Mouse (Mus musculus) embryonic facial prominence, embryonic 13.5 days (tissue): ENCODE data around the gene Plxna3. TPM values are rescaled to one million over a fixed set of nuclear protein-coding genes. Genes with fewer than 3 reads are reported as not detected.

Experiments
- ATAC-seq: fragments of 200-750 bp; cut with Nextera tagmentation; 2 replicates; pipeline ENCODE4 v1.8.0; 2017; ENCODE audit warnings: low read depth; ENCODE audit not compliant: insufficient number of reproducible peaks, insufficient read depth, low FRiP score, low TSS enrichment
- H3K27ac ChIP-seq: fragments of 300-500 bp; sonication (generic); 2 replicates; pipeline ENCODE4 v1.5.1; 2015; ENCODE audit warnings: moderate library complexity, mild to moderate bottlenecking, inconsistent platforms
- H3K27me3 ChIP-seq: fragments of 300-500 bp; sonication (generic); 2 replicates; pipeline ENCODE4 v1.6.1; 2015; ENCODE audit warnings: mild to moderate bottlenecking, inconsistent platforms
- H3K36me3 ChIP-seq: fragments of 300-500 bp; sonication (generic); 2 replicates; pipeline ENCODE4 v1.6.1; 2015; ENCODE audit warnings: mild to moderate bottlenecking, inconsistent platforms
- H3K4me1 ChIP-seq: fragments of 300-500 bp; sonication (generic); 2 replicates; pipeline ENCODE4 v1.6.1; 2015; ENCODE audit warnings: inconsistent platforms
- H3K4me2 ChIP-seq: fragments of 300-500 bp; sonication (generic); 2 replicates; pipeline ENCODE4 v1.6.1; 2015; ENCODE audit warnings: moderate library complexity, mild to moderate bottlenecking, inconsistent platforms
- H3K4me3 ChIP-seq: fragments of 300-500 bp; sonication (generic); 2 replicates; pipeline ENCODE4 v1.5.1; 2015; ENCODE audit warnings: mild to moderate bottlenecking, inconsistent platforms
- H3K9ac ChIP-seq: fragments of 300-500 bp; sonication (generic); 2 replicates; pipeline ENCODE4 v1.6.1; 2015; ENCODE audit warnings: mild to moderate bottlenecking, inconsistent platforms
- H3K9me3 ChIP-seq: fragments of 300-500 bp; sonication (generic); 2 replicates; pipeline ENCODE4 v1.6.1; 2016; ENCODE audit warnings: inconsistent platforms
- WGBS: fragments of 180-500 bp; shearing (Covaris S2); methylation state at CpG from one replicate; pipeline ENCODE4 v1.1.7; 2015; ENCODE audit warnings: mixed read lengths; 5-methylcytosine and 5-hydroxymethylcytosine counted together
- microRNA-seq: library from miRNA; unstranded; fragments of <30 nt; microRNA quantifications from one replicate; pipeline ENCODE4, GENCODE M21; 2016
- polyA plus RNA-seq: library from polyadenylated mRNA; unstranded; fragments of >200 nt; fragmentation: Nextera tagmentation; extraction: Ambion mirVana; gene quantifications from 2 replicates; pipeline ENCODE4 v1.2.1, GENCODE M21; 2015

Plxna3 gene
- polyA plus RNA-seq, 1 experiment from 2014 or later = 25.1 TPM

DNA sequence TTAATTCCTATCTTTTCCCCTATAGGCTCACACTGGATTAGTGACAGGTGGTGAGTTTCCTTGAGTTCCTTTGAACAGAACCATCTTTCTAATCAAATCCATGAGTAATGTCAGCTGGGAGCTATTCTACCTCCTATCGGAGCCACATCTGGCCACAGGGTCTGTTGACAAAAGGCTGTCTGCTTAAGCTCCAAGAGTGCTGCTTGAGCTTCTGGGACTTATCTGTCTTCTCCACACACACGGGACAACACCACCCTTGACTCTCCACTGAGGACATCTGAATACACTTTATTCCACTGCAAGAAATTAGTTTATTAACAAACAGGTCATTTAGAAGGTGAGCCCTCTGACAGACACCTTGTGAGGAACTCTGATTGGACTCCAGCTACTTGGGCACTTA lies 55.6 kb downstream of the Plxna3 start:
- H3K9ac ChIP-seq = no peak overlapping the region
- no peak overlapping the region for H3K4me3 ChIP-seq
- no peak overlapping the region for H3K4me2 ChIP-seq
- ATAC-seq = no peak
- no peaks in the 10 kb centered on the region for H3K9me3 ChIP-seq
- WGBS = 56% methylated on average over 2 of the region's 2 CpGs
- no peaks in the 10 kb centered on the region for H3K27me3 ChIP-seq
- peaks cover 29% of the 10 kb centered on the region for H3K36me3 ChIP-seq
- no peak overlapping the region for H3K27ac ChIP-seq
- H3K4me1 ChIP-seq = no peaks in the 10 kb centered on the region

DNA sequence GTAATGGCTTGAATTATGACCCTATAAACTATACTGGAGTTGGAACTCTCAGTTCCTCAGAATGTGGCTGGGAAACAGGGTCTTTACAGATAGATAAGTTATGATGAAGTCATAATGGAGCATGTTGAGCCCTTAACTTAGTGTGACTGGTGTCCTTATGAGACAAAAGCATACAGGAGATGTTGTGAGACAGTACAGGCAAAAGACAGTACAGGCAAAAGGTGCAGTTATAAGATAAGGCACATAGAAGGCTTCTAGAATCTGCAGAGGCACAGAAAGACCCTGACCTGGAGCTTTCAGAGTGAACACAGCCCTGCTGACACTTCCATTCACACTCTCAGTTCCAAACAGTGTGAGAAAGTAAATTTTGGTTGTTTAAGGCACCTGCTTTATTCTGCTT lies 59.3 kb downstream of the Plxna3 start:
- no peak overlapping the region for H3K27ac ChIP-seq
- no peak overlapping the region for H3K4me2 ChIP-seq
- H3K4me1 ChIP-seq = 0 out of 2 replicates have a peak, but pooled peaks cover 4% of the 10 kb centered on the region
- ATAC-seq = no peak
- H3K4me3 ChIP-seq = no peak overlapping the region
- peaks cover 29% of the 10 kb centered on the region for H3K36me3 ChIP-seq
- no peak overlapping the region for H3K9ac ChIP-seq
- no peaks in the 10 kb centered on the region for H3K9me3 ChIP-seq
- H3K27me3 ChIP-seq = no peaks in the 10 kb centered on the region

DNA sequence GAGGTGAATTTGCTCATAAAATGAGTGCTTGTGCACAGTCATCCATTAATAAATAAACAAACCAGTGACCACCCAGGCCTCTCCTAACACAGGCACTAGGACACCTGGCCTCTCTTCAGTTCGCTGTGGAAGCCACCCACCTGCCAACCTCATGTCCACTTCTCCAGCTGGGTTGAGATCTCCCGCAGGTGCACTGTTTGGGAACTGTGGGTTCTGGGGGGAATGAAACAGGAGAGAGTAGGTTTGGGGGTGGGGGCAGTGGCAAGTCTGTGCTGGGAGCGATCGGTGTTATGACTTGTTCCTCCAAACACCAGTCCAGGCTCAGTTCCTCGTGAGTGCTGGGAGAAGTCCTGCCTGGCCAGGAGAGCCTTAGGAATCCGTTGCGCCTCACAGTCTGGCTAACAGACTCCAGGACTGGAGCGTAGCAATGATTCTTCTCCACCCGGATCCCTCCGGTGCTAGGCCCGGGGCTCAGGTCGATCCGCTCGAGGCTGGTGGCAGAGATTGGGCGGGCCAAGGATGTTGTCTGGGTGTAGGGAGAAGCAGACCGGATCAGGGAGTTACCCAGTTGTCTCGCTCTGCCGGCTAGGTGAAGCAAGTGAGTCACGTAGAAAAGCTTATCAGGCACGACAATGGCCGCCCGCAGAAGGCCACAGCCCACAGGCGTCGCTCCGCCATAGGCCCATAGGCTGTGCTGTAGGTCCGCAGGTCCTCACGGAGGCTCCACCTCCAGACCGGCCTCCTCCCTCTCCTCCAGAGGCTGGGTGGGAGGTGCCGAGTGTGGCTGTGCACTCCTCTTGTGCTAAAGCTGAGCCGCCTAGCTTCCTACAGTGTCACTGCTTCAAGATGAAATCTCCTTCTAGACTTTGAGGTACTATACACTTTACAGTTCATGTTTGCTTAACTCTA lies 63.9 kb downstream of the Plxna3 start, which contains the start of the genes Fam3a and Ikbkg:
Gene Fam3a (minus strand): TSS at position 738 of the 909 bp plus-strand sequence.
Gene Ikbkg (plus strand): TSS at position 756 of the 909 bp plus-strand sequence.
- peak within 1 kb of the TSS; percentile 86 for H3K27ac ChIP-seq
- no peaks in the 10 kb centered on the region for H3K27me3 ChIP-seq
- H3K9ac ChIP-seq = peak within 1 kb of the TSS; percentile 83
- H3K4me3 ChIP-seq = peak within 1 kb of the TSS; percentile 54
- H3K4me2 ChIP-seq = peak within 1 kb of the TSS; percentile 64
- peak; percentile 97 for ATAC-seq
- WGBS = 18% methylated on average over 30 of the region's 30 CpGs
- 0 out of 2 replicates have a peak, but pooled peaks cover 4% of the 10 kb centered on the region for H3K4me1 ChIP-seq
- no peaks in the 10 kb centered on the region for H3K9me3 ChIP-seq
- H3K36me3 ChIP-seq = no peaks in the 10 kb centered on the region

Small RNA genes within 50 kb of the gene (microRNA-seq; reads per million reads assigned to microRNA genes)
- gene Mir7092 = not detected

Other genes with a start within 250 kb of the Plxna3 start
- not detected in 2 replicates for gene Opn1mw, start 201.6 kb upstream of the Plxna3 start, polyA plus RNA-seq
- gene Mecp2, start 193.7 kb upstream of the Plxna3 start, polyA plus RNA-seq = 12.1 and 12.6 TPM in 2 replicates
- gene Tex28, start 161.2 kb upstream of the Plxna3 start, polyA plus RNA-seq = not detected in 2 replicates
- 0.14 TPM in 1 of 2 replicates, not detected in the other for gene Tktl1, start 151.8 kb upstream of the Plxna3 start, polyA plus RNA-seq
- gene Flna, start 79.2 kb upstream of the Plxna3 start, polyA plus RNA-seq = 289 and 307 TPM in 2 replicates
- gene Emd, start 74.4 kb upstream of the Plxna3 start, polyA plus RNA-seq = 28.9 and 31.6 TPM in 2 replicates
- 776 and 892 TPM in 2 replicates for gene Rpl10, start 58.3 kb upstream of the Plxna3 start, polyA plus RNA-seq
- gene Taz, start 47.2 kb upstream of the Plxna3 start, polyA plus RNA-seq = 92.8 and 94.8 TPM in 2 replicates
- 11.3 and 14.9 TPM in 2 replicates for gene Dnase1l1, start 46.7 kb upstream of the Plxna3 start, polyA plus RNA-seq
- 124 and 133 TPM in 2 replicates for gene Atp6ap1, start 32.0 kb upstream of the Plxna3 start, polyA plus RNA-seq
- 254 and 268 TPM in 2 replicates for gene Gdi1, start 24.1 kb upstream of the Plxna3 start, polyA plus RNA-seq
- gene Fam50a, start 16.0 kb upstream of the Plxna3 start, polyA plus RNA-seq = 61.2 and 69.3 TPM in 2 replicates
- 113 and 129 TPM in 2 replicates for gene Lage3, start 24.6 kb downstream of the Plxna3 start, polyA plus RNA-seq
- gene Ubl4a, start 44.2 kb downstream of the Plxna3 start, polyA plus RNA-seq = 67.2 and 71.1 TPM in 2 replicates
- 19.5 and 20.2 TPM in 2 replicates for gene Slc10a3, start 44.3 kb downstream of the Plxna3 start, polyA plus RNA-seq
- gene Fam3a, start 64.2 kb downstream of the Plxna3 start, polyA plus RNA-seq = 38.1 and 45.5 TPM in 2 replicates
- gene Ikbkg, start 64.2 kb downstream of the Plxna3 start, polyA plus RNA-seq = 17.9 and 18.8 TPM in 2 replicates
- 49.1 and 54.5 TPM in 2 replicates for gene G6pdx, start 100.1 kb downstream of the Plxna3 start, polyA plus RNA-seq
- gene Gm6880, start 152.3 kb downstream of the Plxna3 start, polyA plus RNA-seq = not detected in 2 replicates
- not detected in 2 replicates for gene Olfr1326-ps1, start 245.8 kb downstream of the Plxna3 start, polyA plus RNA-seq